Mouse (Mus musculus): ENCODE data around the gene Gtf2f1. TPM values are rescaled to one million over a fixed set of nuclear protein-coding genes. Genes with fewer than 3 reads are reported as not detected.

Gtf2f1 gene
- polyA plus RNA-seq, 1 experiment from 2014 or later, result 58.0 TPM

Other genes starting within 250 kb of the Gtf2f1 start
- gene Dus3l, start 246.5 kb downstream of the Gtf2f1 start, polyA plus RNA-seq (2015; fragmentation: Nextera tagmentation; extraction: Ambion mirVana), result 40.5 and 41.9 TPM in 2 replicates
- 1.0 and 1.1 TPM in 2 replicates for gene Prr22, start 241.0 kb downstream of the Gtf2f1 start, polyA plus RNA-seq (2015; fragmentation: Nextera tagmentation; extraction: Ambion mirVana)
- 5.5 and 6.5 TPM in 2 replicates for gene Rfx2, start 180.3 kb downstream of the Gtf2f1 start, polyA plus RNA-seq (2015; fragmentation: Nextera tagmentation; extraction: Ambion mirVana)
- gene Acsbg2, start 136.8 kb downstream of the Gtf2f1 start, polyA plus RNA-seq (2015; fragmentation: Nextera tagmentation; extraction: Ambion mirVana), result not detected in 2 replicates
- gene 1700061G19Rik, start 135.8 kb downstream of the Gtf2f1 start, polyA plus RNA-seq (2015; fragmentation: Nextera tagmentation; extraction: Ambion mirVana), result 0.45 and 0.60 TPM in 2 replicates
- 22.4 and 25.5 TPM in 2 replicates for gene Mllt1, start 75.9 kb downstream of the Gtf2f1 start, polyA plus RNA-seq (2015; fragmentation: Nextera tagmentation; extraction: Ambion mirVana)
- 0.46 and 1.0 TPM in 2 replicates for gene Acer1, start 29.2 kb downstream of the Gtf2f1 start, polyA plus RNA-seq (2015; fragmentation: Nextera tagmentation; extraction: Ambion mirVana)
- gene Clpp, start 21.0 kb downstream of the Gtf2f1 start, polyA plus RNA-seq (2015; fragmentation: Nextera tagmentation; extraction: Ambion mirVana), result 129 and 130 TPM in 2 replicates
- gene Alkbh7, start 13.9 kb downstream of the Gtf2f1 start, polyA plus RNA-seq (2015; fragmentation: Nextera tagmentation; extraction: Ambion mirVana), result 31.1 and 35.7 TPM in 2 replicates
- gene Pspn, start 11.3 kb downstream of the Gtf2f1 start, polyA plus RNA-seq (2015; fragmentation: Nextera tagmentation; extraction: Ambion mirVana), result 0.56 TPM in 1 of 2 replicates, not detected in the other
- gene Gm17949, start 181 bp upstream of the Gtf2f1 start, polyA plus RNA-seq (2015; fragmentation: Nextera tagmentation; extraction: Ambion mirVana), result 0.67 and 0.90 TPM in 2 replicates
- 18.6 and 20.1 TPM in 2 replicates for gene Khsrp, start 20.2 kb upstream of the Gtf2f1 start, polyA plus RNA-seq (2015; fragmentation: Nextera tagmentation; extraction: Ambion mirVana)
- gene Slc25a41, start 30.4 kb upstream of the Gtf2f1 start, polyA plus RNA-seq (2015; fragmentation: Nextera tagmentation; extraction: Ambion mirVana), result not detected in 2 replicates
- gene Crb3, start 47.8 kb upstream of the Gtf2f1 start, polyA plus RNA-seq (2015; fragmentation: Nextera tagmentation; extraction: Ambion mirVana), result 62.6 and 65.5 TPM in 2 replicates
- gene Slc25a23, start 48.6 kb upstream of the Gtf2f1 start, polyA plus RNA-seq (2015; fragmentation: Nextera tagmentation; extraction: Ambion mirVana), result 6.5 and 7.4 TPM in 2 replicates
- 6.3 and 6.6 TPM in 2 replicates for gene Dennd1c, start 67.2 kb upstream of the Gtf2f1 start, polyA plus RNA-seq (2015; fragmentation: Nextera tagmentation; extraction: Ambion mirVana)
- 20.5 and 21.9 TPM in 2 replicates for gene Tubb4a, start 76.5 kb upstream of the Gtf2f1 start, polyA plus RNA-seq (2015; fragmentation: Nextera tagmentation; extraction: Ambion mirVana)
- gene Tnfsf9, start 94.0 kb upstream of the Gtf2f1 start, polyA plus RNA-seq (2015; fragmentation: Nextera tagmentation; extraction: Ambion mirVana), result 9.2 and 10.4 TPM in 2 replicates
- 0.17 TPM in 1 of 2 replicates, not detected in the other for gene Cd70, start 138.5 kb upstream of the Gtf2f1 start, polyA plus RNA-seq (2015; fragmentation: Nextera tagmentation; extraction: Ambion mirVana)
- gene Tnfsf14, start 182.9 kb upstream of the Gtf2f1 start, polyA plus RNA-seq (2015; fragmentation: Nextera tagmentation; extraction: Ambion mirVana), result 0.31 and 0.53 TPM in 2 replicates
- 17.0 and 19.5 TPM in 2 replicates for gene C3, start 216.8 kb upstream of the Gtf2f1 start, polyA plus RNA-seq (2015; fragmentation: Nextera tagmentation; extraction: Ambion mirVana)
- gene Gpr108, start 237.2 kb upstream of the Gtf2f1 start, polyA plus RNA-seq (2015; fragmentation: Nextera tagmentation; extraction: Ambion mirVana), result 50.0 and 52.0 TPM in 2 replicates
- gene Trip10, start 238.2 kb upstream of the Gtf2f1 start, polyA plus RNA-seq (2015; fragmentation: Nextera tagmentation; extraction: Ambion mirVana), result 45.4 and 46.9 TPM in 2 replicates